9 mouse cellular contexts compared by ENCODE assay signal in genomic region chr2:93327915-93328555, GRCm38 (mm10). TPM values are rescaled to one million over a fixed set of nuclear protein-coding genes. Genes with fewer than 3 reads are reported as not detected.
DNase-seq lines count a peak whose midpoint lies in the region; ATAC-seq lines count a peak whose summit lies in the region.
"Had no signal": no experiment of that assay in that cellular context is flagged by ENCODE, and none has a peak within 500 bp of the region (broad histone marks: within the 10 kb centered on the region; RNA-seq: fewer than 3 reads in every experiment).

No protein-coding gene starts in this region.

- no peaks in the 10 kb centered on the region for H3K27me3 ChIP-seq in embryonic facial prominence, embryonic 14.5 days (replicated peaks; ENCODE audit: control insufficient read depth, insufficient read depth, low read length)
- peaks cover 10% of the 10 kb centered on the region; the same call in 1 of the 2 replicates for H3K27me3 ChIP-seq in embryonic facial prominence, embryonic 10.5 days (replicated peaks; ENCODE audit: low read depth, poor library complexity, severe bottlenecking)
- H3K27me3 ChIP-seq in midbrain, embryonic 11.5 days (ENCODE audit: control insufficient read depth, insufficient read depth, low read length), result no peaks in the 10 kb centered on the region
- H3K27me3 ChIP-seq in midbrain, embryonic 16.5 days (ENCODE audit: control insufficient read depth, insufficient read depth, low read depth, low read length), result no peaks in the 10 kb centered on the region
- no peaks in the 10 kb centered on the region for H3K27me3 ChIP-seq in hindbrain, embryonic 11.5 days (ENCODE audit: control insufficient read depth, insufficient read depth, low read length)
- H3K27me3 ChIP-seq in neural tube, embryonic 15.5 days (replicated peaks), result no peaks in the 10 kb centered on the region

- H3K9me3 ChIP-seq in embryonic facial prominence, embryonic 14.5 days (ENCODE audit: control insufficient read depth, low read length), result no peaks in the 10 kb centered on the region
- no peaks in the 10 kb centered on the region; the same call in 1 of the 2 replicates for H3K9me3 ChIP-seq in embryonic facial prominence, embryonic 10.5 days
- H3K9me3 ChIP-seq in midbrain, embryonic 11.5 days (ENCODE audit: control insufficient read depth, low read length), result no peaks in the 10 kb centered on the region; the same call in 1 of the 2 replicates
- no peaks in the 10 kb centered on the region for H3K9me3 ChIP-seq in midbrain, embryonic 16.5 days (replicated peaks; ENCODE audit: control insufficient read depth, low read length, poor library complexity, severe bottlenecking)
- H3K9me3 ChIP-seq in hindbrain, embryonic 11.5 days (ENCODE audit: control insufficient read depth, low read length), result no peaks in the 10 kb centered on the region
- no peaks in the 10 kb centered on the region for H3K9me3 ChIP-seq in neural tube, embryonic 15.5 days (replicated peaks)

- no peak overlapping the region for H3K4me3 ChIP-seq in embryonic facial prominence, embryonic 14.5 days (ENCODE audit: low read depth, low read length)
- no peak overlapping the region for H3K4me3 ChIP-seq in embryonic facial prominence, embryonic 10.5 days
- no peak overlapping the region for H3K4me3 ChIP-seq in midbrain, embryonic 11.5 days (ENCODE audit: low read depth, low read length)
- no peak overlapping the region for H3K4me3 ChIP-seq in midbrain, embryonic 16.5 days (ENCODE audit: low read depth, low read length)
- H3K4me3 ChIP-seq in hindbrain, embryonic 11.5 days (ENCODE audit: low read depth, low read length), result no peak overlapping the region
- H3K4me3 ChIP-seq in neural tube, embryonic 15.5 days (replicated peaks), result no peak overlapping the region

- no peak overlapping the region for H3K27ac ChIP-seq in embryonic facial prominence, embryonic 14.5 days (replicated peaks; ENCODE audit: low read depth, low read length)
- no peak overlapping the region for H3K27ac ChIP-seq in embryonic facial prominence, embryonic 10.5 days (replicated peaks)
- H3K27ac ChIP-seq in midbrain, embryonic 11.5 days (ENCODE audit: low read depth, low read length), result 0 out of 2 replicates have a peak overlapping the region, but pooled peaks have one; percentile 3
- no peak overlapping the region for H3K27ac ChIP-seq in midbrain, embryonic 16.5 days (ENCODE audit: low read length)
- no peak overlapping the region for H3K27ac ChIP-seq in hindbrain, embryonic 11.5 days (ENCODE audit: low read depth, low read length)
- H3K27ac ChIP-seq in neural tube, embryonic 15.5 days (replicated peaks), result peak overlapping the region; percentile 45; the same call in 1 of the 2 replicates

- H3K4me2 ChIP-seq in embryonic facial prominence, embryonic 14.5 days (ENCODE audit: low read depth, low read length), result no peak overlapping the region
- H3K4me2 ChIP-seq in midbrain, embryonic 11.5 days, result no peak overlapping the region
- H3K4me2 ChIP-seq in midbrain, embryonic 16.5 days (ENCODE audit: low read length), result no peak overlapping the region
- H3K4me2 ChIP-seq in hindbrain, embryonic 11.5 days (replicated peaks; ENCODE audit: low read depth, low read length), result no peak overlapping the region
- no peak overlapping the region for H3K4me2 ChIP-seq in neural tube, embryonic 15.5 days

- H3K36me3 ChIP-seq in embryonic facial prominence, embryonic 14.5 days (ENCODE audit: control insufficient read depth, insufficient read depth, low read length), result no peaks in the 10 kb centered on the region
- H3K36me3 ChIP-seq in embryonic facial prominence, embryonic 10.5 days (replicated peaks), result peaks cover 12% of the 10 kb centered on the region
- H3K36me3 ChIP-seq in midbrain, embryonic 11.5 days (ENCODE audit: control insufficient read depth, insufficient read depth, low read length), result no peaks in the 10 kb centered on the region
- no peaks in the 10 kb centered on the region for H3K36me3 ChIP-seq in midbrain, embryonic 16.5 days (ENCODE audit: control insufficient read depth, insufficient read depth, low read length)
- peaks cover 2% of the 10 kb centered on the region; the same call in 1 of the 2 replicates for H3K36me3 ChIP-seq in hindbrain, embryonic 11.5 days (ENCODE audit: control insufficient read depth, insufficient read depth, low read length)
- H3K36me3 ChIP-seq in neural tube, embryonic 15.5 days, result no peaks in the 10 kb centered on the region

- peak; percentile 24 for DNase-seq in embryonic facial prominence, embryonic 14.5 days (ENCODE audit: low spot score)
- DNase-seq in embryonic facial prominence, embryonic 10.5 days (ENCODE audit: low spot score), result no peak
- no peak for DNase-seq in midbrain, embryonic 11.5 days (ENCODE audit: low spot score, missing footprints)
- no peak for DNase-seq in hindbrain, embryonic 11.5 days (ENCODE audit: low spot score)
- no peak for DNase-seq in thymus, postnatal 25 days
- no peak for DNase-seq in gastrocnemius, postnatal 4 days (ENCODE audit: low spot score in 2 of 2)
- DNase-seq: lung, postnatal 14 days had no signal

- ATAC-seq in embryonic facial prominence, embryonic 14.5 days (ENCODE audit: low read depth), result no peak
- ATAC-seq in midbrain, embryonic 11.5 days (ENCODE audit: low FRiP score), result no peak
- ATAC-seq in midbrain, embryonic 16.5 days, result no peak
- no peak for ATAC-seq in hindbrain, embryonic 11.5 days (ENCODE audit: low FRiP score)
- ATAC-seq in neural tube, embryonic 15.5 days (ENCODE audit: low FRiP score), result 0 out of 2 replicates have a peak, but pooled peaks have one; percentile 13

- H3K9ac ChIP-seq in embryonic facial prominence, embryonic 14.5 days (ENCODE audit: low read depth, low read length), result no peak overlapping the region
- no peak overlapping the region for H3K9ac ChIP-seq in midbrain, embryonic 11.5 days (ENCODE audit: low read length)
- no peak overlapping the region for H3K9ac ChIP-seq in midbrain, embryonic 16.5 days (ENCODE audit: low read depth, low read length)
- 0 out of 2 replicates have a peak overlapping the region, but pooled peaks have one; percentile 20 for H3K9ac ChIP-seq in hindbrain, embryonic 11.5 days (ENCODE audit: low read depth, low read length)
- no peak overlapping the region for H3K9ac ChIP-seq in neural tube, embryonic 15.5 days (replicated peaks)

- H3K4me1 ChIP-seq in embryonic facial prominence, embryonic 14.5 days (ENCODE audit: control insufficient read depth, insufficient read depth, low read length), result peaks cover 10% of the 10 kb centered on the region
- H3K4me1 ChIP-seq in embryonic facial prominence, embryonic 10.5 days, result peaks cover 44% of the 10 kb centered on the region
- H3K4me1 ChIP-seq in midbrain, embryonic 11.5 days (ENCODE audit: control insufficient read depth, insufficient read depth, low read length), result peaks cover 26% of the 10 kb centered on the region
- H3K4me1 ChIP-seq in midbrain, embryonic 16.5 days (ENCODE audit: control insufficient read depth, insufficient read depth, low read length), result peaks cover 37% of the 10 kb centered on the region
- H3K4me1 ChIP-seq in hindbrain, embryonic 11.5 days (replicated peaks; ENCODE audit: control insufficient read depth, insufficient read depth, low read length), result peaks cover 14% of the 10 kb centered on the region
- H3K4me1 ChIP-seq in neural tube, embryonic 15.5 days, result peaks cover 83% of the 10 kb centered on the region

- 68% methylated on average over 6 of the region's 7 CpGs for WGBS in embryonic facial prominence, embryonic 14.5 days
- WGBS in embryonic facial prominence, embryonic 10.5 days, result 76% methylated on average over 7 of the region's 7 CpGs
- WGBS in midbrain, embryonic 11.5 days, result 77% methylated on average over 7 of the region's 7 CpGs
- WGBS in midbrain, embryonic 16.5 days, result 76% methylated on average over 7 of the region's 7 CpGs
- 81% methylated on average over 7 of the region's 7 CpGs for WGBS in hindbrain, embryonic 11.5 days
- 41% methylated on average over 7 of the region's 7 CpGs for WGBS in neural tube, embryonic 15.5 days

RNA-seq across cellular contexts. Expression of gene Tspan18, which starts 6.3 kb away (rescaled TPM):
- polyA plus RNA-seq in embryonic facial prominence, embryonic 14.5 days (2014; fragmentation: Nextera tagmentation; extraction: Ambion mirVana), result 31.2 and 34.5 TPM in 2 replicates
- 20.7 and 25.3 TPM in 2 replicates for polyA plus RNA-seq in embryonic facial prominence, embryonic 10.5 days (2016; fragmentation: Nextera tagmentation; extraction: Ambion mirVana)
- 47.9 and 48.7 TPM in 2 replicates for polyA plus RNA-seq in midbrain, embryonic 11.5 days (2014; fragmentation: Nextera tagmentation; extraction: Ambion mirVana)
- polyA plus RNA-seq in midbrain, embryonic 16.5 days (2015; fragmentation: Nextera tagmentation; extraction: Ambion mirVana), result 20.1 and 21.2 TPM in 2 replicates
- 61.0 and 71.4 TPM in 2 replicates for polyA plus RNA-seq in hindbrain, embryonic 11.5 days (2014; fragmentation: Nextera tagmentation; extraction: Ambion mirVana)
- polyA plus RNA-seq in neural tube, embryonic 15.5 days (2015; fragmentation: Nextera tagmentation; extraction: Ambion mirVana), result 22.0 and 29.3 TPM in 2 replicates
- 10 to 100 TPM; 26.3 to 26.9 TPM for total RNA-seq in gastrocnemius, postnatal 4 days (2021)

Comparison
In these comparisons a context has a peak if more than half of its experiments do, and no peak if none do; other contexts are left out.
1. H3K27ac ChIP-seq: peak in midbrain, embryonic 11.5 days (single experiment) and neural tube, embryonic 15.5 days (single experiment); none in embryonic facial prominence, embryonic 14.5 days (single experiment), embryonic facial prominence, embryonic 10.5 days (single experiment), midbrain, embryonic 16.5 days (single experiment) and hindbrain, embryonic 11.5 days (single experiment).